Mouse (Mus musculus) liver, embryonic 15.5 days (tissue): ENCODE data around the gene Slc6a12. TPM values are rescaled to one million over a fixed set of nuclear protein-coding genes. Genes with fewer than 3 reads are reported as not detected.

ENCODE experiments used
- ATAC-seq: fragments of 200-750 bp; cut with Nextera tagmentation; 2 replicates; pipeline ENCODE4 v1.8.0; 2017; ENCODE audit warnings: moderate number of reproducible peaks, mild to moderate bottlenecking, moderate library complexity; ENCODE audit not compliant: insufficient read depth
- H3K27ac ChIP-seq: fragments of 300-500 bp; sonication (generic); replicated peaks from 2 replicates; pipeline ENCODE4 v1.5.1; 2015; ENCODE audit warnings: mild to moderate bottlenecking, inconsistent platforms
- H3K27me3 ChIP-seq: fragments of 300-500 bp; sonication (generic); 2 replicates; pipeline ENCODE4 v1.6.1; 2015; ENCODE audit warnings: mild to moderate bottlenecking, inconsistent platforms
- H3K36me3 ChIP-seq: fragments of 300-500 bp; sonication (generic); replicated peaks from 2 replicates; pipeline ENCODE4 v1.6.1; 2015; ENCODE audit warnings: moderate library complexity, mild to moderate bottlenecking, inconsistent platforms
- H3K4me1 ChIP-seq: fragments of 300-500 bp; sonication (generic); replicated peaks from 2 replicates; pipeline ENCODE4 v1.6.1; 2015; ENCODE audit warnings: inconsistent platforms
- H3K4me2 ChIP-seq: fragments of 300-500 bp; sonication (generic); 2 replicates; pipeline ENCODE4 v1.6.1; 2015; ENCODE audit warnings: moderate library complexity, mild to moderate bottlenecking, inconsistent platforms
- H3K4me3 ChIP-seq: fragments of 300-500 bp; sonication (generic); replicated peaks from 2 replicates; pipeline ENCODE4 v1.5.1; 2015; ENCODE audit warnings: mild to moderate bottlenecking, inconsistent platforms
- H3K9ac ChIP-seq: fragments of 300-500 bp; sonication (generic); 2 replicates; pipeline ENCODE4 v1.6.1; 2015; ENCODE audit warnings: moderate library complexity, mild to moderate bottlenecking, inconsistent platforms
- H3K9me3 ChIP-seq: fragments of 300-500 bp; sonication (generic); replicated peaks from 2 replicates; pipeline ENCODE4 v1.6.1; 2016; ENCODE audit warnings: inconsistent platforms
- WGBS: fragments of 180-500 bp; shearing (Covaris S2); methylation state at CpG from one replicate; pipeline ENCODE4 v1.1.7; 2015; ENCODE audit warnings: mixed read lengths; ENCODE audit not compliant: insufficient replicate concordance; 5-methylcytosine and 5-hydroxymethylcytosine counted together
- polyA plus RNA-seq: library from polyadenylated mRNA; unstranded; fragments of >200 nt; fragmentation: Nextera tagmentation; extraction: Ambion mirVana; gene quantifications from 2 replicates; pipeline ENCODE4 v1.2.1, GENCODE M21; 2015

The Slc6a12 gene
- polyA plus RNA-seq, 1 experiment from 2014 or later, result 2.5 TPM

DNA sequence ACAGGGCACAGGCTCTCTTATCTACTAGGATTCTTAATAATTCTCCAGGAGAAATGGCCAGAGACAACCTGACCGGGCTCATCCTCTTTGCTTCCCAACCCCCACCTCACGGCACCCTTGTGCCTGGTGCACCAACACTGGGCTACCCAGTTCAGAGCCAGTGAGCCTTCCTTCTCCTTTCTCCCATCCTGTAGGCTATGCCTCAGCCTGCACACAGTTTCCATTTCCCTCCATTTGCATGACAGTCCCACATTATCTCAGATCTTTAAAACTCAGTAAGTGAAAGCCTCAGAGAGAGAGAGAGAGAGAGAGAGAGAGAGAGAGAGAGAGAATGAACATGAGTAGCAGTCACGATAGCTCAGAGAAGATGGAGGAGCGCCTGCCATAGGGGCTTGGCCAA is 35.4 kb downstream of the Slc6a12 start:
- Histone ChIP-seq H3K9ac (no peak overlapping the region), H3K27ac (no peak overlapping the region), H3K4me1 (no peaks in the 10 kb centered on the region), H3K4me3 (no peak overlapping the region), H3K27me3 (no peaks in the 10 kb centered on the region; the same call in 1 of the 2 replicates), H3K9me3 (no peaks in the 10 kb centered on the region), H3K36me3 (no peaks in the 10 kb centered on the region), H3K4me2 (no peak overlapping the region)
- 45% methylated on average over 4 of the region's 4 CpGs for WGBS
- ATAC-seq, result no peak

DNA sequence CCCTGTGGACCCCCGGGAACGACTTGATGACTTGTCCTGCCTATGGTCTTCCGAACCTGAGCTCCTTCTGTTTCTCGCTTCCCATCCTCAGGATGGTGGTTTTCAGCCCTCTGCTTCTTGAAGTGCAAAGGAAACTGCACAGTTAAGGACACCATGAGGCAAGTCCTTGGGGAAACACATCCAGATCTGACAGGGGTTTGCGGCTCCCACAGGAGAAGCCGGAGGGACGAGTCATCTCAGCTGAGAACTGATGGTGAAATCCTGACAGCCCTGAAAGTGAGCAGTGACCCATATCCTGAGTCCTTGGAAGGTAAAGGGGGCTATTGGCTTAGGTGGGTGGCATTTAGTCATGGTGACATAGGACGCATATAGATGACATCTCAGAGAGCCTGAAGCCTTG is 37.7 kb downstream of the Slc6a12 start:
- H3K9ac ChIP-seq, result no peak overlapping the region
- no peaks in the 10 kb centered on the region for H3K36me3 ChIP-seq
- H3K4me2 ChIP-seq, result no peak overlapping the region
- H3K27ac ChIP-seq, result no peak overlapping the region
- H3K9me3 ChIP-seq, result no peaks in the 10 kb centered on the region
- no peaks in the 10 kb centered on the region for H3K4me1 ChIP-seq
- no peaks in the 10 kb centered on the region; the same call in 1 of the 2 replicates for H3K27me3 ChIP-seq
- ATAC-seq, result no peak
- WGBS, result 67% methylated on average over 8 of the region's 8 CpGs
- no peak overlapping the region for H3K4me3 ChIP-seq

DNA sequence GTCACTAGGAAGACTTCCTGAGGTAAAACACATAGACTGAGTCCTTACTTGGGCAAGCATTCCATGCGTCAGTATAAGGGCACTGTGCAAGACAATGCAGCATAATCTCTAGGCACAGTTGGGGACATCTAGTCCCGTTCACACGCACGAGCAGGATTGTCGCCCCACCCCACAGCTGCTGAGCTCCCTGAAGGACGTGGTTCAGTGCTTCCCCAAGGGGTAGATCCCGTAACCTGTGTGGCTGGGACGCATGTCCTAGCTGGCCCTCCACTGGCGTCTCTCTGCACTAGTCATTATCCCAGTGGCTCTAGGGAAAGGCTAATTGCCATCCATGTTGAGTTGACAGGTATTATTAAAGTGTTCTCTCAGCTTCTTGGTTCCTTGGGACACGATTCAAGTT is 39.2 kb downstream of the Slc6a12 start:
- no peaks in the 10 kb centered on the region for H3K36me3 ChIP-seq
- no peaks in the 10 kb centered on the region for H3K9me3 ChIP-seq
- no peak overlapping the region for H3K4me2 ChIP-seq
- ATAC-seq, result no peak
- 51% methylated on average over 10 of the region's 10 CpGs for WGBS
- no peak overlapping the region for H3K27ac ChIP-seq
- H3K9ac ChIP-seq, result no peak overlapping the region
- H3K4me3 ChIP-seq, result no peak overlapping the region
- H3K27me3 ChIP-seq, result no peaks in the 10 kb centered on the region; the same call in none of the 2 replicates
- no peaks in the 10 kb centered on the region for H3K4me1 ChIP-seq

DNA sequence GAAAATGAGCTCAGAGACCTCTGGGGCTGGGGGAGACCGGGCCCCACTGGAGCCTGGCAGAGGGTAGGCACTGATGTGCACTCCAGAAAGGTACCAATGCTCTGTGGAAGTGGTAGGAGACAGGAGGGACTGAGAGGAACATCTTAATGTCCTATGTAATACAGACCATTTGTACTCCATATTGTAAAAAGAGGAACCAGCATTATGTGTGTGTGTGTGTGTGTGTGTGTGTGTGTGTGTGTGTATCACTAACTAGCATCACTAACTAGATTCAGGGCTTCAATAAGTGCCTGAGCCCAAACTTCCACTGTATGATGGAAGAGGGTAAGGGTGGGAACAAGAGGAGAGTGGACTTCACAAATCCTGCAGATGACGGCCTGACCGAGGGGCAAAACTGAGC is 42.5 kb downstream of the Slc6a12 start:
- no peak for ATAC-seq
- Histone ChIP-seq H3K9ac (no peak overlapping the region), H3K36me3 (no peaks in the 10 kb centered on the region), H3K9me3 (no peaks in the 10 kb centered on the region), H3K4me3 (no peak overlapping the region), H3K27ac (no peak overlapping the region), H3K4me1 (no peaks in the 10 kb centered on the region), H3K4me2 (no peak overlapping the region), H3K27me3 (no peaks in the 10 kb centered on the region; the same call in 1 of the 2 replicates)
- 61% methylated on average over 3 of the region's 3 CpGs for WGBS

DNA sequence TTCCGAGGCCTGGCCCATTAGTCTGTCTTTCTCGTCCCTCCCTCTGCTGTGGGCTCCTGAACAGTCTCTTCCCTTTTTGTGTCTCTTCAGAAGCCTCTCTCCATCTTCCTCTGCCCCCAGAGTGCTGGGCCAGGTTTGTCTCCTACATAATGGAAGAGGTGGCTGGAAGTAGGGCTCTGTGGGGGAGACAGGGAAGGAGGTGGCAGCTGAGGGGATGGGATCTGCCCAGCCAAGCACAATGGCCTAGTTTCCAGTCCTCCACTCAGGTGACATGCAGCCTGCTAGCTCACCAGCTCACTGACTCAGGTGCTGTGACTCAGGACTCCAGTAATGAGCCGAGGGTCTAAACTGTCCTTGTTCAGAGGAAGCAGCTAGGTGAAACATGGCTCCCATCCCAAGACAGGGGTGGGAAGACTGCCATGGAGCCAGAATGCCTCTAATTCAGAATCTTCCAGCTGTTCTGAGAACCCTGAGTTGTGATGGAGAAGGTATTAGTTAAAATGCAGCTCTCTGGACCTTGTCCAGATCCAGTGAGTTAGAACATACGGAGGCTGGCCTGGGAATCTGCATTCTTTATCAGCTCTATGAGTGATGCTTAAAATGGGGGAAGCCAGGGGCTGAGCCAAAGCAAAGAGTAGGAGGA is 49.9 kb downstream of the Slc6a12 start:
- Histone ChIP-seq H3K9ac (no peak overlapping the region), H3K36me3 (no peaks in the 10 kb centered on the region), H3K4me3 (no peak overlapping the region), H3K9me3 (0 out of 2 replicates have a peak, but pooled peaks cover 4% of the 10 kb centered on the region), H3K27ac (no peak overlapping the region), H3K4me2 (no peak overlapping the region), H3K27me3 (no peaks in the 10 kb centered on the region), H3K4me1 (no peaks in the 10 kb centered on the region)
- ATAC-seq, result no peak
- 52% methylated on average over 4 of the region's 4 CpGs for WGBS

DNA sequence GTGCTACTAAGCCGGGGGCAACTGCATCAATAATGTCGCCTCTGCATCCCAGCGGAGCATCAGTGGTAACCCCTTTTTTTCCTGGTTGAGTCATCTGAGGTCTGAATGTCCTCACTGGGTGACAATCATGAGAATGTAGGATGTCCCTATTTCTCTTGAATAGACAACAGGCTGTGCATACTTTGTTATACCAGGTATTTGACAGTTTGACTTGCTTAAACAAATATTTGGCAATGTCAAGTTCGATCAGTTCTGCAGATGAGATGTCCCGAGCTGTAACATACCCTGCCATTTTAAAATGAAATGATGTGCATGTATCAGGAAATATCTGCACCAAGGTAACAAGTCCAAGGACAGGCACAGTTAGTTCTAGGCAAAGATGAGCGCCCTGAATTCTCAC is 58.3 kb downstream of the Slc6a12 start:
- Histone ChIP-seq H3K4me3 (no peak overlapping the region), H3K9me3 (no peaks in the 10 kb centered on the region), H3K9ac (no peak overlapping the region), H3K27ac (no peak overlapping the region), H3K27me3 (no peaks in the 10 kb centered on the region), H3K4me1 (no peaks in the 10 kb centered on the region), H3K36me3 (no peaks in the 10 kb centered on the region), H3K4me2 (no peak overlapping the region)
- WGBS, result 71% methylated on average over 6 of the region's 6 CpGs
- no peak for ATAC-seq

DNA sequence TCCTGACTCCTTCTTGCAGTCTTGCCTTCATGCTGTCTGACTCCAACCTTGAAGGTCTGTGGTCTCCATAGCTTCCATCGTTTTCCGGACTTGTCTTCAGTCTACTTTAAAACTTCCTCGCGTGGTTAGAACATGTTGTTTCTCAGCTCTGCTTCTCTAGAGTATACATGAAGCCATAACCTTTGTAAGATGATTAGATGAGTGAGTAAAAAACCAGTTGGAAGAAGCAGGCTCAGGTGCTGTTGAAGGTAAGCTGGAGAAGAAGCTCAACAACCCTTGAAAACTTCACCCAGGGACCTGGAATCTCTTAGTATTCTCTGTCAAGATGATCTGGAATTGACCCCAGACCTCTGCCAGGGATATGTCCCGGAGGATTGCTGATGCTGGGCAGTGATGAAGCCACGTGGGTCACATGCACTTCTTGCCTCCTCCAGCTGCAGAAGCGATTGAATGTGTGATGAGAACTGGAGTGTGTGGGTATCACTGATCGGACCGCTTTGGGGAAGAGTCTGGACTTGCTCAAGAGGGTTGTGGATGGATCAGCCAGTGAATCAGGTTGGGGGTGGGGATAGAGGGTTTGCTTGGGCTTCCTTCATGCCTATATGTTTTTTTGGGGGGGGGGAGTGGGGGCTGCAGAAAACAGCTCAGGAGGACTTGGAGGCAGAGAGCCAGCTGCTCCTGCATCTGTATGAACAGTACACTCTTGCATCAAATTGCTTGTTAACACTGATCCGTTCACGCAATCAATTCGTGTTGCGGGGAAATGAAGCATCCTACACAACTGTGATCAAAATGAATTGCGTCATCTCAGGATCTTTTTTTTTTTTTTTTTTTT is 59.2 kb downstream of the Slc6a12 start:
- Histone ChIP-seq H3K4me3 (no peak overlapping the region), H3K27ac (no peak overlapping the region), H3K27me3 (no peaks in the 10 kb centered on the region), H3K9ac (no peak overlapping the region), H3K9me3 (no peaks in the 10 kb centered on the region), H3K4me2 (no peak overlapping the region), H3K4me1 (no peaks in the 10 kb centered on the region), H3K36me3 (no peaks in the 10 kb centered on the region)
- 68% methylated on average over 14 of the region's 14 CpGs for WGBS
- no peak for ATAC-seq

DNA sequence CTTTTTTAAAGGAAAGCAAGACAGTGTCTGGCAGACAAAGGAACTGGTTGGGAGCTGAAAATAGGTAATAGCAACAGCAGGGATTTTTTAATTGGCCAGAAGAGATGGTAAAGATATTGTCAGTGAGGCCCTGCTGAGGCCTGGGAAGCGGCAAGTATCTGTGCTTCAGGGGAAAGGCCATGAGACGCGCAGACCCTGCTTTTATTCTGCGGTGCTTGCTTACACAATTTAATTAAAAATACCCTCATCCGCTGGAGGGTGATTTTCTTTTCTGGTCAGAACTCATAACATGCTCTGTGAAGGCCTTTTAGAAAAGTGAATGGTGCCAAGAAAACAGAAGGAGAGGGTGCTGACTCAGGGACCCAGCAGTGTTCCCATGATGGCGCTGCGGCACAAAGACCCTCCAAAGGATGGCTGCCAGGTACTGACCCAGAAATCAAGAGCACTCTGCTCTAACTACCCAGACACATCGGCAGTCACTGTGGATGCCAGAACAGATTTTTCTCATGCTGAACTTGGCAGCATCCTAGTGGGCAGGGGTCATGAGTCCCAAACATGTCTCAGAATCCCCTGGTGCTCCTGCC is 59.9 kb downstream of the Slc6a12 start:
- WGBS, result 78% methylated on average over 8 of the region's 8 CpGs

DNA sequence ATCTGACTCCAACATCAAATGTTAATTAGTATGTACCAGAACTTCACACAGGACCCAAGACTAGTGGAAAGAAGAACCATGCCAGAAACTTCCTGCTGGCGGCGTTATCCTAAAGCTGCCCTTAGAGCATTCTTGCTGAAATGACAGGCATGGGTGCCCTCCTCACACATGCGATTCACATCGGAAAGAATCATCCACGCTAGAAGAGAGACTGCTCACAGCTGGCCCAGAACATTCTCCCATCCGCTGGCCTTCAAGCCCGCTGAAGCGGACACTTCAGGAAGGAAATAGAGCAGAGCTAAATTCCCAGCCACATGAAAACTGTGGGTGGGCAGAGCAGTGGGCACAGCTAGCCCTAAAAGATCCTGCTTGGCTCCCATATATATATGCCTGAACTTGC is 62.4 kb downstream of the Slc6a12 start:
- H3K27ac ChIP-seq, result no peak overlapping the region
- no peak overlapping the region for H3K9ac ChIP-seq
- no peaks in the 10 kb centered on the region for H3K4me1 ChIP-seq
- H3K27me3 ChIP-seq, result peaks cover 1% of the 10 kb centered on the region; the same call in 1 of the 2 replicates
- no peaks in the 10 kb centered on the region for H3K36me3 ChIP-seq
- no peak for ATAC-seq
- H3K4me2 ChIP-seq, result no peak overlapping the region
- WGBS, result 75% methylated on average over 8 of the region's 8 CpGs
- H3K9me3 ChIP-seq, result no peaks in the 10 kb centered on the region
- no peak overlapping the region for H3K4me3 ChIP-seq

More for the DNA sequence above, 59.9 kb downstream of the Slc6a12 start:
- no peaks in the 10 kb centered on the region for H3K9me3 ChIP-seq
- H3K4me1 ChIP-seq, result no peaks in the 10 kb centered on the region
- no peak overlapping the region for H3K9ac ChIP-seq
- H3K4me3 ChIP-seq, result no peak overlapping the region
- ATAC-seq, result no peak
- H3K4me2 ChIP-seq, result no peak overlapping the region
- H3K36me3 ChIP-seq, result no peaks in the 10 kb centered on the region
- no peaks in the 10 kb centered on the region for H3K27me3 ChIP-seq
- no peak overlapping the region for H3K27ac ChIP-seq

DNA sequence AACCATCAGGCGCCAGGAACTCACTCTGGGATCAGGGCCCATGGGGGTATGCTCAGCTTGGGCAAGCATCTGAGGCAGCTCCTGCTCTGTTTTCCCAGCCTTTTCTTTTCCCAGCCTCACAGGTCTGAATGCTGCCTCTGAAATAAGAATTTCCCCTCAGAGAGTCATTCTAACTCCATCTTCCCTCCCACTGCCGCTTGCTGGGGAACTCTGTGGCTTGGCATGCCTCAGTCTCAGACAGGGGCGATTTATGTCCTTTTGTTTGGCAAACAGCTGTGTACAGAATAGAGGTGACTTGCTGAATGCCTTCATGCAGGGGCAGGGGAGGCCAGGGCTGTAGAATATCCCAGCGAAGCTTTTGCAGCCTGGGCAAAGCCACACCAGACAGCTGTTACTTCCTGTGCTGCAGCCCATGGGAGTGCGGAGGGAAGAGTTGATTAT is 64.7 kb downstream of the Slc6a12 start:
- Histone ChIP-seq H3K4me3 (no peak overlapping the region), H3K9ac (no peak overlapping the region), H3K4me2 (no peak overlapping the region), H3K4me1 (no peaks in the 10 kb centered on the region), H3K9me3 (no peaks in the 10 kb centered on the region), H3K27me3 (peaks cover 24% of the 10 kb centered on the region), H3K36me3 (no peaks in the 10 kb centered on the region), H3K27ac (no peak overlapping the region)
- 19% methylated on average over 5 of the region's 5 CpGs for WGBS
- ATAC-seq, result no peak

DNA sequence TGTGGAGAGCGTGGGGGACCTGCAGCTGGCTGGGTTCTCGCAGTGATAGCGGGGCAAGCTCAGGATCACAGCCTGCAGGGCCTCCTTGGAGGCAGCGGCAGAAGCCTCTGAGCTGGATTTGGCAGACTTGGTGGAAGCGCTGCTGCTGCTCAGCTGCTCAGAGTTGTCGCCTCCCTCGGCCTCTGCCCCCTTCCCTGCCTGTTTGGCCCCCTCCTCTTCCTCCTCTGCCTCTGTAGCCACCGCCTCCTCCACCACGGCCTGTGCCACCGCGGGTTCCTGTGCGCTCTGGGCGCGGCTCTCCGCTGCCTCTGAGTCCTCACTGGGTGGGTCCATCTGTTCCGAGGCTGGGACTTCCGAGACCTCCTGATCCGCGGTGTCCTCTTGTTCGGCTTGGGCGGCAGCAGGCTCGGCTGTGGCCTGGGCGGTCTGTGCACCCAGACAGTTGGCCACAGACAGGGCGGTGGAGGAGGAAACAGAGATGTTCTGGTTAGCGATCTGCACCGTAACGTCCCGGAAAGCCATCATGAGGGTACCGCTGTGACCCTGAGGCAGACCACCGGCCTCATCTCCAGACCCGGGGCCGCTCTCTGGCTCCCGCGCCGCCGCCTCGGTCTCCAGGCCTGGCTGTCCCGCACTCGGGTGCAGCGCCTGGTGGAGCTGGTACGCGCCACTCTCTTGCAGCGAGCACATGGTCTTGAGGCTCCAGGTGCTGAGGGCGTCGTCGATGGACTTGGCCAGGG is 69.9 kb downstream of the Slc6a12 start:
- Histone ChIP-seq H3K27me3 (peaks cover 55% of the 10 kb centered on the region), H3K4me2 (no peak overlapping the region), H3K4me3 (no peak overlapping the region), H3K9me3 (no peaks in the 10 kb centered on the region), H3K9ac (no peak overlapping the region), H3K27ac (no peak overlapping the region), H3K36me3 (no peaks in the 10 kb centered on the region), H3K4me1 (no peaks in the 10 kb centered on the region)
- ATAC-seq, result no peak
- 2% methylated on average over 46 of the region's 46 CpGs for WGBS
